Mouse (Mus musculus) spleen, adult 2 months (tissue): ENCODE data around the gene Stx1a.

Experiments used
- CTCF ChIP-seq: fragments of 200-500 bp; IDR thresholded peaks from 2 replicates; pipeline ENCODE4 v1.5.1; 2011; ENCODE audit warnings: mild to moderate bottlenecking, inconsistent platforms; ENCODE audit not compliant: insufficient read depth, insufficient read length, insufficient replicate concordance; ENCODE audit errors: extremely low read depth
- POLR2A ChIP-seq: fragments of 200-500 bp; IDR thresholded peaks from 2 replicates; pipeline ENCODE4 v1.6.1; 2011; ENCODE audit warnings: low read depth, low read length, inconsistent platforms

DNA sequence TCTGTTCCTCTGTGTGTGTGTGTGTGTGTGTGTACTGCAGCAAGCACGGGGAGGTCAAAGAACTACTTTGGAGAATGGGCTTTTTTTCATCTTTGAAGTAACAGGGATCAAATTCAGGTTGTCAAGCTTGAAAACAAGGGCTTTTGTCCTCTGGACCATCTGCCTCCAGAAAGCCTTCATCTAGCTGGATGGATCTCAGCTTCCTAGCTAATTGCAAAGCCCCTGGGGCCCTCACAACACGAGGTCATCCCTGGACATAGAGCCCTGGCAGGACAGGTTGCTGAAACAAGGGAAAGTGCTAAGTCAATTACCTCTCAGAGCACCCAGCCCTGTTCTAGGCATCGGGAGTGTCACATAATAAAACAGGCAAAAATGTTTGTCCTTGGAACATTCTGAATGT, 39.5 kb upstream of the Stx1a start:
- TF ChIP-seq CTCF (no peak), POLR2A (no peak)
